Mouse (Mus musculus): ENCODE results near the gene Maml3.

- TF ChIP-seq EP300 (IDR thresholded peaks at IDR 0.05; ENCODE audit: low read depth) (no peak), CTCF (IDR thresholded peaks at IDR 0.05; ENCODE audit: low read depth) (no peak)
These were observed 35.3 kb upstream of the Maml3 start for GRCm38 (mm10) chr3:52140162-52140561.
